Mouse (Mus musculus) midbrain, embryonic 12.5 days (tissue): ENCODE measurements around the gene Mbd3. TPM values are rescaled to one million over a fixed set of nuclear protein-coding genes. Genes with fewer than 3 reads are reported as not detected.

Source experiments
- ATAC-seq: fragments of 200-750 bp; cut with Nextera tagmentation; 2 replicates; pipeline ENCODE4 v1.8.0; 2017; ENCODE audit warnings: low read depth, moderate TSS enrichment, moderate library complexity; ENCODE audit not compliant: low FRiP score
- H3K27ac ChIP-seq: fragments of 300-500 bp; sonication (generic); replicated peaks from 2 replicates; pipeline ENCODE4 v1.5.1; 2016; ENCODE audit warnings: mild to moderate bottlenecking
- H3K27me3 ChIP-seq: fragments of 300-500 bp; sonication (generic); 2 replicates; pipeline ENCODE4 v1.6.1; 2016; ENCODE audit warnings: mild to moderate bottlenecking
- H3K36me3 ChIP-seq: fragments of 300-500 bp; sonication (generic); 2 replicates; pipeline ENCODE4 v1.6.1; 2016
- H3K4me1 ChIP-seq: fragments of 300-500 bp; sonication (generic); 2 replicates; pipeline ENCODE4 v1.6.1; 2016
- H3K4me2 ChIP-seq: fragments of 300-500 bp; sonication (generic); replicated peaks from 2 replicates; pipeline ENCODE4 v1.6.1; 2016; ENCODE audit warnings: mild to moderate bottlenecking, moderate library complexity
- H3K4me3 ChIP-seq: fragments of 300-500 bp; sonication (generic); 2 replicates; pipeline ENCODE4 v1.5.1; 2016; ENCODE audit warnings: mild to moderate bottlenecking
- H3K9ac ChIP-seq: fragments of 300-500 bp; sonication (generic); replicated peaks from 2 replicates; pipeline ENCODE4 v1.6.1; 2016; ENCODE audit warnings: mild to moderate bottlenecking, moderate library complexity
- H3K9me3 ChIP-seq: fragments of 300-500 bp; sonication (generic); 2 replicates; pipeline ENCODE4 v1.6.1; 2016; ENCODE audit warnings: mild to moderate bottlenecking
- WGBS: fragments of 180-500 bp; shearing (Covaris S2); methylation state at CpG from one replicate; pipeline ENCODE4 v1.1.7; 2016; 5-methylcytosine and 5-hydroxymethylcytosine counted together
- polyA plus RNA-seq: library from polyadenylated mRNA; unstranded; fragments of >200 nt; fragmentation: Nextera tagmentation; extraction: Ambion mirVana; gene quantifications from 2 replicates; pipeline ENCODE4 v1.2.1, GENCODE M21; 2016

Mbd3 gene
- polyA plus RNA-seq, 1 experiment from 2014 or later = 314 TPM

DNA sequence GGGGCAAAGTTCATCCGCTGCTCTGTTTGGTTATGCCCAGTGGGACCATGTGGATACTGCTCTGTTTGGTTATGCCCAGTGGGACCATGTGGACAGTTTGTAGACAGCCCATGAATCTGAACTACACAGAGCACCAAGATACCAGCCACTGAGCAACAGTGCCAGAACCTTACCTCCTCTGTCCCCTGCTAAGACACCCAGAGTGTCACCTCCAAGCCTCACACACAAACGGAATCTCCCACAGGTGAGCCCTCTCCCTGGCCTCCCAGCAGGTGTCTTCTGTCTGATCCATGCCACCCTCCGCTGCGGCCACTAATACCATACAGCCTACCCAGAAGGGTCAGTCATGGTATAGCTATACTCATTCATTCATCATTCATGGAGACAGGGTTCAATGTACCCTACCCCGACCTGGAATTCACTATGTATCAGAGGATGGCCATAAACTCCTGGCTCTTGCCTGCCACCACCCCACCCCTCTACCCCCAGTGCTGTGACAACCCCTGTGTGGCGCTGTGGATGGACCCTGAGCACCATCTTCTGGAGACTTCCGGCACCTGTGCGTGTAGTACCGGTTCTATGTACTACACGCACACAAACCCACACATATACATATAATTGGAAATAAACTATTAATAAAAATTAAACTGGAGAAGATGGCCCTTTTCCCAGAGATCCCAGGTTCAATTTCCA is 6.3 kb upstream of the Mbd3 start:
- WGBS = 59% methylated on average over 10 of the region's 10 CpGs
- H3K4me1 ChIP-seq = peaks cover 31% of the 10 kb centered on the region

DNA sequence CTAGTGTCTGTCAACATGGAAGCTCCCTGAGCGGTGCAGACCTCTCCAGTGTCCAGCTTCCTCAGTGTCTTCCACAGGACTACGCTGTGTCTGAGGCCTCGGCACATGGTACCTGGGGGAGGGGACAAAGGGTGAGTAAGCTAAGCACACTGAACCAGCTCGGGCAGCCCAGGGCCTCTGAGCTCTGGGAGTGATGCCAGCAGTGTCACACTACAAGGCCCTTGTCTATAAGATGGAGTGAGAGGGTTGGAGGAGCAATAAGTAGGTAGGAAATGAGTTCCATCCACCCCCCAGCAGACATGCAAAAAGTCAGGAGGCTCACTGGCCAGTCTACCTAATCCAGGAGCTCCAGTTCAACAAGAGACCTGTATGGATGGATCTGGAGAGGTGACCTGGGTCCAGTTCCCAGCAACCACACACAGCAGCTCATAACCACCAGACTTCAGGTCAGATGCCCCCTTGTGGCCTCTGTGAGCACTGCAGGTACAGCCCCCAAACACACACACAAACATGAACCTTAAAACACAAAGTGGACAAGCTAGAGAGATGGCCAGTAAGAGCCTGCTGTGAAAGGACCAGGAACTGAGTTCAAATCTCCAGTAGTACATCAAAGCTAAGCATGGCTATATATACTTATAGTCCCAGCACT is 3.8 kb upstream of the Mbd3 start:
- Histone ChIP-seq H3K27me3 (no peaks in the 10 kb centered on the region), H3K36me3 (peaks cover 30% of the 10 kb centered on the region), H3K27ac (no peak overlapping the region), H3K4me3 (no peak overlapping the region), H3K9me3 (no peaks in the 10 kb centered on the region), H3K4me1 (peaks cover 41% of the 10 kb centered on the region), H3K9ac (no peak overlapping the region), H3K4me2 (no peak overlapping the region)
- no peak for ATAC-seq
- WGBS = 97% methylated on average over 4 of the region's 4 CpGs

More for the DNA sequence above, 6.3 kb upstream of the Mbd3 start:
- H3K4me3 ChIP-seq = peak overlapping the region; percentile 86
- H3K9me3 ChIP-seq = no peaks in the 10 kb centered on the region
- H3K9ac ChIP-seq = peak overlapping the region; percentile 90
- no peak overlapping the region for H3K27ac ChIP-seq
- peaks cover 46% of the 10 kb centered on the region for H3K36me3 ChIP-seq
- no peak for ATAC-seq
- peak overlapping the region; percentile 85 for H3K4me2 ChIP-seq
- no peaks in the 10 kb centered on the region for H3K27me3 ChIP-seq

DNA sequence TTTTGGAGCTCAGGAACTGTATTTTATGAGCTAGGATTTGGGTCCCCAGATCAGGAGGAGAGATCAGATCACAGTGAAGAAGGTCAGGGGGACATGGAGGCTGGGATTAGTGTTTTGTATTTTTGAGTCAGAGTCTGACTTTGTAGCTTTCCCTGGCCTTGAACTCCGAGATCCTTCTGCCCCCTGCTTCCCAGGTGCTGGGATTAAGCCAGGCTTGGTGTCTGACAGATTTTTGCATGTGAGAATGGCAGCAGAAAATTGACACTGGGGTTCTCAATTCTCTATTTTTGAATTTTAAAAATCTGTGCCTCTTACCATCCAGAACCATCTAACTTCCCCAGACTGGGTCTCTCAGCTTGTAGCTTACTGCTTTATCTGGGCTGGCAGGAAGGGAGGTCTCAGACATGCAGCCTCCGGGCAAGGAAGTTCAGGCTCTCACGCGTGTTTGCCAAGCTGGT is 1.4 kb upstream of the Mbd3 start:
- Histone ChIP-seq H3K36me3 (peaks cover 37% of the 10 kb centered on the region), H3K4me3 (peak overlapping the region; percentile 72; the same call in 1 of the 2 replicates), H3K9me3 (no peaks in the 10 kb centered on the region), H3K9ac (peak overlapping the region; percentile 55), H3K4me1 (peaks cover 44% of the 10 kb centered on the region), H3K27ac (peak overlapping the region; percentile 89), H3K27me3 (no peaks in the 10 kb centered on the region), H3K4me2 (peak overlapping the region; percentile 81)
- WGBS = 84% methylated on average over 4 of the region's 4 CpGs
- ATAC-seq = no peak

DNA sequence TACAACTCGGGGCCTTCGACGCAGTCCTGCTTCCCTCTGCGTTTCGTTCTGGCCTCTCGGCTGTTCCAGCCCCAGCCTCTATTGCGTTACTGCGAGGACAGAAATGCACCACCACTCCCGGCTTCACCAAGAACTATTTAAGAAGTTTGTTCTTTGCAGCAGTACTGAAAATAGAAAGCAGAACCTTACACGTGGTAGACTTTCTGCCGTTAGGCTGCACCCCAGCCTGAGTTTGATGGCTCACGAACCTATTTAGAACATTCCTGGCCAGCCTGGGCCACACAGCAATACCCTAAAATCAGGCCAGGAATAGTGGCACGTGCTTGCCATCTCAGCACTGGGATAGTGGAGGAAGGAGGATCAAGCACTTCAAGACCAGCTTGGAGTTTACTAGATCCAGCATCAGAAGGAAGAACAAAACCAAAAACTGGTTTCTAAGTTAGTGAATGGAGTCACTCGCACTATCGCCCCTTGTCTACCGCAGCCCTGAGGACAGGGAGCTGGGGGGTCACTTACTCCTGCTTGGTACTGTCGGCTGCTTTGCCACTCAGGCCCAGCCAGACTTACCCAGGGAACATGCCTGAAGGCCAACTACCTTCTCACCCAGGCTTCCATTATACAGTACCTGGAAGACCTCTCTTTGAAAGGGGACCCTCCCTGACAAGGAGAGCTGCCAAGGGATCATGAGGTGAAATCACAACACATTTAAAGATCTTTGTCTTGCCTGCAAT is 788 bp upstream of the Mbd3 start:
- peak overlapping the region; percentile 72 for H3K4me3 ChIP-seq
- H3K4me1 ChIP-seq = peaks cover 38% of the 10 kb centered on the region
- no peaks in the 10 kb centered on the region for H3K9me3 ChIP-seq
- peak overlapping the region; percentile 81 for H3K4me2 ChIP-seq
- WGBS = 13% methylated on average over 17 of the region's 17 CpGs
- peak overlapping the region; percentile 89 for H3K27ac ChIP-seq
- H3K36me3 ChIP-seq = peaks cover 43% of the 10 kb centered on the region
- H3K27me3 ChIP-seq = no peaks in the 10 kb centered on the region
- ATAC-seq = no peak
- peak overlapping the region; percentile 55 for H3K9ac ChIP-seq

DNA sequence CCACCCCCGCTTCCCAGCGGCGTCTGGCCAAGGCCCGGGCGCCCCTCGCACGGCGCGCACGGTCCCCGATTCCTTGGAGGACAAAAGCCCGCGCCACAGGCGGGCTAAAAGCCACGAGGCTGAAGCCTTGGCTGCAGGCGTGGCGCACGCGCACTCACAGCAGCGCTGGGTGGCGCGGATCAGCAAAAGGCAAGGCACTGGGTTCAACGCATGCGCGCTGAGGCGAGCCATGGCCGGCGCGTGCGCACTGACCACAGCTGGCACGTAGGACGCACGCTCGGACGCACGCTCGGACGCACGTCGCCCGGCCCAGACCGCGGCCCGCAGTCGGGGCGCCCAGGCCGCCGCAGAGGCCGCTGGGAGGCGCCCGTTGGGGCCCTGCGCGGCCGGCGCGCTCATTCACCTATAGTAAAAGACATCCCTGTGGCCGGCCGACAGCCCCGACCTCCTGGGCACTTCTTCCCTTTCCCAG is 595 bp downstream of the Mbd3 start:
- peak; percentile 80 for ATAC-seq
- H3K9me3 ChIP-seq = no peaks in the 10 kb centered on the region
- H3K9ac ChIP-seq = peak overlapping the region; percentile 89
- peak overlapping the region; percentile 81 for H3K4me2 ChIP-seq
- H3K27me3 ChIP-seq = no peaks in the 10 kb centered on the region
- peak overlapping the region; percentile 99 for H3K27ac ChIP-seq
- WGBS = under 1% methylated on average over 59 of the region's 59 CpGs
- peak overlapping the region; percentile 72 for H3K4me3 ChIP-seq
- peaks cover 35% of the 10 kb centered on the region for H3K4me1 ChIP-seq
- peaks cover 50% of the 10 kb centered on the region for H3K36me3 ChIP-seq

DNA sequence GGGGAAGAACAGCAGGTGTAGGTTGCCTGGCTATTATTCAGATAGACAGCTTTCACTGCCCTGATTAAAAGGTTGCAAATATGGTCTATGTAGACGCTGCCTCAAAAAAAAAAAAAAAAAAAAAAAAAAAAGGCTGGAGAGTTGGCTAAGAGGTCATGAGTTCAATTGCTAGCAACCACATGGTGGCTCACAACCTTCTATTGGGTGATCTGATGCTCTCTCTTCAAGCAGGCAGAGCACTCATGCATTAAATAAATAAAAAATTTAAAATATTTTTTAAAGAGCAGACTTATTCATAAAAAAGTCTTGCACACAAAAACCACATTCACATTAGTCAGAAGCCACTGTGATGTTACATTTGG is 1.2 kb downstream of the Mbd3 start:
- WGBS = 0% methylated on average over 1 of the region's 1 CpGs
- Histone ChIP-seq H3K4me1 (peaks cover 37% of the 10 kb centered on the region), H3K4me3 (peak overlapping the region; percentile 72), H3K36me3 (peaks cover 50% of the 10 kb centered on the region), H3K9ac (peak overlapping the region; percentile 89), H3K4me2 (peak overlapping the region; percentile 81), H3K9me3 (no peaks in the 10 kb centered on the region), H3K27ac (peak overlapping the region; percentile 99), H3K27me3 (no peaks in the 10 kb centered on the region)
- ATAC-seq = no peak

DNA sequence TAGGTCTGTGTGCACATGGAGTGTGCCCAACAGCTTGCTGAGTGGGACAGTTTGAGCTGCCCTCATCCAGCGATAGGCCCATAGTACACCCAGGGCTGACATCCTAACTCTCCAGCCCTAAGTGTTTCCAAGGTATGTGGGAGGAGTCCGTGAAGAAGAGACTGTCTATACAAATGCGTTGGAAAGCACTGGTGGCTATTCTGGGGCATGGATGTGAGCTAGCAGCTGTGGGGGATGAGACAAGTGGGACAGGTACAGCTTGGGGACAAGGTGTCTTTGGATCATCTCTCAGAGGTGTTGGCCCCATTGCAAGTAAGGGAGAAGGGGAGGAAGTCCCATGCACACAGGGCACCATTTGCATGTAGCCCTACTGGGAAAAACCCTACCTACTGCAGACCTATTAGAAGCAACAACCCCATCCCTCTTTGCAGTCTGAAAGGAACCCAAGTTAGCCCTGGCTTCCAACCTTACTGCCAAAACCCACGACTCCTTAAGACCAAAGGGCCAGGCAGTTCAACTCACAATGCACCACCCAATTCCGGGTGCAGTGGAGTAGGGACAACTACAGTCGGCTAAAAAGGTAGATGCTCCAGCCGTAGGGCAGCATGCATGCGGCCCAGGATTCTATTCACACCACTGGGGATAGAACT is 1.7 kb downstream of the Mbd3 start:
- H3K9ac ChIP-seq = peak overlapping the region; percentile 89

DNA sequence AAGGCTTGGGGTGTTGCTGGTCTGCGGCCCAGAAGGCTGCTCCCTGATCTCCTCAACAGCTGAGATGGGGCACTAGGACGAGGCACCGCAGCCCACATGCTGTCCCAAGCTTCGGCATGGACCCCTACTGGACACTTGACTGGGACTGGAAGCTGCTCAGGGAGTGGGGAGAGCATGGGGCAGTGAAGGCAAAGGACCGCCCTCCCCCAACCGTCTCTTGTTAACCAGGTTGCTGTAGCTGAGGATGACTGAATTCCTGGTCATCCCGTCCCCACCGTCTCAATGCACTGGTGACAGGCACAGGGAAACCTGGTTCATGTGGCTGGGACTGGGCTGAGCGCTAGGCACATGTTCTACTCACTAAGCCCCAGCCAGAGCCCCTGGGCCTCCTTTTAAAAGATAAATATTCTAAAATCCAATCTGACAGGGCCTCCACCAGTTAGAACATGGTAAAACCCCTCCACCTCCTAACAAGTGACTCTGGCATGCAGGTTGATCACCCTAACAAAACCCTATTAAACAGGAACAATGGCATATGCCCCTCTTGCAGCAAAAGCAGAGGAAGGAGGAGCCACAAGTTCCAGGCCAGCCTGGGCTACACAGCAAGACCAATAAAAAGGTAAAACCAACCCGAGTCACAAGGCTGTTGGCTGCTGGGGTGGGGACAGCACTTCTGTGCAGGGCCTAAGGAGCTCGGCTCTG is 2.4 kb downstream of the Mbd3 start:
- WGBS = 93% methylated on average over 11 of the region's 11 CpGs

More for the DNA sequence above, 1.7 kb downstream of the Mbd3 start:
- peak overlapping the region; percentile 99 for H3K27ac ChIP-seq
- H3K4me3 ChIP-seq = peak overlapping the region; percentile 72
- H3K4me1 ChIP-seq = peaks cover 37% of the 10 kb centered on the region
- H3K4me2 ChIP-seq = peak overlapping the region; percentile 81
- 55% methylated on average over 8 of the region's 8 CpGs for WGBS
- peaks cover 50% of the 10 kb centered on the region for H3K36me3 ChIP-seq
- ATAC-seq = no peak
- H3K27me3 ChIP-seq = no peaks in the 10 kb centered on the region
- H3K9me3 ChIP-seq = no peaks in the 10 kb centered on the region

DNA sequence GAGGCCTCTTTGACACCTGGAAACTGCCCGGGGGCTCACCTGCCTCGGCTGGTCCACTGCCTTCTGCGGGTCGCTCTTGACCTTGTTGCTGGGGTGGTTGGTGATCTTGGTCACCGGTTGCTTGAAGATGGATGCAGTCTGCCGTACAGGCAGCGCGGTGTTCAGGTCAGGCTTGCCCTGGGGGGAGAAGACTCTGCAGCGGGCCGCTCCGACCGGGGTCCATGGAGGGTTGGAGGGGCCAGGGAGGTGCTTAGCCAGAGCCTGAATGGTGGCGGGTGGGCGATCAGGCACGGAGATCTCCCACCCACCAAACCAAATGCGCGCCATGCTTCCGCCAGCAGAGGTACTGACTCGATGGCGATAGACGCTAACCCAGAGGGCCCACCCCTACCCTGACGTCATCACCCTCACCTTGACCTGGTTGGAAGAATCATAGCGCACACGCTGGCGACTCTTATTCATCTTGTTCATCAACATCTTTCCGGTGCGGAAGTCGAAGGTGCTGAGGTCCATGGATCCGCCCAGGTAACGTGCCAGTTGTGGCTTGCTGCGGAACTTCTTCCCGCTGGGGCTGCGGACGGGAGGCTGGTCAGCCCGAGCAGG is 4.2 kb downstream of the Mbd3 start:
- ATAC-seq = no peak
- Histone ChIP-seq H3K36me3 (peaks cover 63% of the 10 kb centered on the region), H3K4me1 (peaks cover 25% of the 10 kb centered on the region), H3K27ac (no peak overlapping the region), H3K27me3 (no peaks in the 10 kb centered on the region), H3K9me3 (no peaks in the 10 kb centered on the region), H3K4me2 (no peak overlapping the region), H3K4me3 (no peak overlapping the region), H3K9ac (0 out of 2 replicates have a peak overlapping the region, but pooled peaks have one; percentile 8)
- WGBS = 96% methylated on average over 35 of the region's 35 CpGs

More for the DNA sequence above, 2.4 kb downstream of the Mbd3 start:
- H3K9me3 ChIP-seq = no peaks in the 10 kb centered on the region
- ATAC-seq = no peak
- peaks cover 37% of the 10 kb centered on the region for H3K4me1 ChIP-seq
- peak overlapping the region; percentile 89 for H3K9ac ChIP-seq
- peak overlapping the region; percentile 99 for H3K27ac ChIP-seq
- peak overlapping the region; percentile 72 for H3K4me3 ChIP-seq
- peaks cover 51% of the 10 kb centered on the region for H3K36me3 ChIP-seq
- H3K4me2 ChIP-seq = peak overlapping the region; percentile 81
- no peaks in the 10 kb centered on the region for H3K27me3 ChIP-seq

DNA sequence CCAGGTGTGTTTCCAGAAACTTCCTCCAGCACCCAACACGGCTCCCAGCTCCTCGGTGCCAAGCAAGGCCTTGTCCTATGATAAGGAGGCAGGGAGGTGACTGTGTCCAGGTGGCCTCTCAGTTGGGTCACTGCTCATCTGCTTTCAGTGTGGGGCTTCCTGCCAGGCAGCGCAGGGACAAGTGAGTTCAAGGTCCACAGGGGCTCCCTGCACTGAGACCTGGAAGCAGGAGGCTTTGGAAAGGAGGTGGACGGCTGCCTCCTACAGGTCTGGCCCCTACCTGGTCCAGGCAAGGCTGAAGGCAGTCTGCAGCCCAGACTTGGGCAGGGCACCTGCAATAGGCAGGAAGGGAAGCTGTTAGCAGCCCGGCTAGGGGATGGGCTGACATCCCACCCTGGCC is 6.7 kb downstream of the Mbd3 start:
- WGBS = 92% methylated on average over 5 of the region's 5 CpGs
- Histone ChIP-seq H3K36me3 (peaks cover 66% of the 10 kb centered on the region), H3K27ac (no peak overlapping the region), H3K4me2 (no peak overlapping the region), H3K9me3 (no peaks in the 10 kb centered on the region), H3K27me3 (no peaks in the 10 kb centered on the region), H3K4me3 (no peak overlapping the region), H3K4me1 (peaks cover 28% of the 10 kb centered on the region), H3K9ac (no peak overlapping the region)
- no peak for ATAC-seq

DNA sequence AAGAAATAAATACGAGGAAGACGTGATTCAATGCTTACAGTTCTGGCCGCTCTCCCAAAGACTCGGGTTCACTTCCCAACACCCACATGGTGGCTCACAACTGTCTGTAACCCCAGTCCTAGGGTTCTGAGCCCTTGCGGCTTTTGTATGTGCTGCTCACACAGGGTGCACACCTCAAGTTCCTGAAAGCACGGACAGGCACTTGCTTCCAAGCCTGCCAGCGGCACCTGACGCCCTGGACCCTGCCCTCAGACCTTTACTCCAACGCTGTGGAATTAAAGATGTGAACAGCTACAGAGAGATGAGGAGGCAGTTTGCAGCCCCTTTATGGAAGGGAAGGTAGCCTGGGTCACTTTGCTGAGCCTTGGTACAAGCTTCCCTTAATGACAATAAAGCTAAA is 8.7 kb downstream of the Mbd3 start:
- no peaks in the 10 kb centered on the region for H3K9me3 ChIP-seq
- H3K4me1 ChIP-seq = peaks cover 13% of the 10 kb centered on the region
- H3K9ac ChIP-seq = no peak overlapping the region
- 86% methylated on average over 9 of the region's 9 CpGs for WGBS
- H3K27ac ChIP-seq = no peak overlapping the region
- H3K4me2 ChIP-seq = no peak overlapping the region
- peaks cover 58% of the 10 kb centered on the region for H3K36me3 ChIP-seq
- ATAC-seq = no peak
- no peaks in the 10 kb centered on the region for H3K27me3 ChIP-seq
- H3K4me3 ChIP-seq = no peak overlapping the region
